Mouse (Mus musculus) liver, adult 2 months (tissue): Measurements from ENCODE around the gene Gpc6.

Experiments used
- CTCF ChIP-seq: fragments of 200-500 bp; IDR thresholded peaks from 2 replicates; pipeline ENCODE4 v1.5.1; 2011; ENCODE audit warnings: low read depth, low read length, control low read depth
- POLR2A ChIP-seq: fragments of 200-500 bp; IDR thresholded peaks from 2 replicates; pipeline ENCODE4 v1.6.1; 2011; ENCODE audit warnings: low read length, control low read depth; ENCODE audit not compliant: insufficient read depth; ENCODE audit errors: extremely low read depth

GRCm38 (mm10) chr14:117520706-117521105, 595.6 kb downstream of the Gpc6 start:
- TF ChIP-seq POLR2A (no peak), CTCF (no peak)
